Mouse (Mus musculus) stomach, adult 2 months (tissue): ENCODE results near the gene Tnc. TPM values are rescaled to one million over a fixed set of nuclear protein-coding genes. Genes with fewer than 3 reads are reported as not detected.

Experiments
- polyA plus RNA-seq: library from polyadenylated mRNA; depleted of rRNA; stranded (reverse); fragments of >200 nt; gene quantifications from 2 replicates; pipeline ENCODE4 v1.2.3, GENCODE M21; 2012; rRNA removed

Gene Tnc
- 8.6 and 11.5 TPM in 2 replicates for polyA plus RNA-seq

GRCm38 (mm10) chr4:64046831-64047493, at the start of gene Tnc:
Tnc (minus strand) TSS chr4:64047015.

Other genes starting within 250 kb of the Tnc start
- not detected in 2 replicates for gene Tnfsf8, start 185.7 kb downstream of the Tnc start, polyA plus RNA-seq